In genomic region chr15:81814716-81815370, GRCm38 (mm10) we compare ENCODE assay signal across 14 mouse cellular contexts. TPM values are rescaled to one million over a fixed set of nuclear protein-coding genes. Genes with fewer than 3 reads are reported as not detected.
DNase-seq lines count a peak whose midpoint lies in the region; ATAC-seq lines count a peak whose summit lies in the region.
"Had no signal": no experiment of that assay in that cellular context is flagged by ENCODE, and none has a peak within 500 bp of the region (broad histone marks: within the 10 kb centered on the region; RNA-seq: fewer than 3 reads in every experiment).

No protein-coding gene starts in this region.

- peaks cover 29% of the 10 kb centered on the region for H3K4me1 ChIP-seq in forebrain, embryonic 16.5 days (replicated peaks; ENCODE audit: control insufficient read depth, insufficient read depth, low read length)

- no peaks in the 10 kb centered on the region for H3K9me3 ChIP-seq in forebrain, embryonic 16.5 days (ENCODE audit: control insufficient read depth, low read length)
- H3K9me3 ChIP-seq: hindbrain, embryonic 10.5 days; intestine, embryonic 15.5 days; liver, embryonic 15.5 days; midbrain, embryonic 12.5 days had no signal

- H3K36me3 ChIP-seq in forebrain, embryonic 16.5 days (ENCODE audit: control insufficient read depth, insufficient read depth): peaks cover 30% of the 10 kb centered on the region

- WGBS in forebrain, embryonic 16.5 days: 81% methylated on average over 12 of the region's 12 CpGs

- H3K27ac ChIP-seq in forebrain, embryonic 16.5 days (ENCODE audit: low read length): no peak overlapping the region
- H3K27ac ChIP-seq: hindbrain, embryonic 10.5 days; intestine, embryonic 15.5 days; liver, embryonic 15.5 days; midbrain, embryonic 12.5 days had no signal

- H3K4me3 ChIP-seq in forebrain, embryonic 16.5 days (replicated peaks; ENCODE audit: low read length): no peak overlapping the region
- H3K4me3 ChIP-seq: hindbrain, embryonic 10.5 days; intestine, embryonic 15.5 days; liver, embryonic 15.5 days; midbrain, embryonic 12.5 days; myocyte had no signal

- ATAC-seq in forebrain, embryonic 16.5 days: no peak
- ATAC-seq: intestine, embryonic 15.5 days had no signal

- no peaks in the 10 kb centered on the region for H3K27me3 ChIP-seq in forebrain, embryonic 16.5 days (replicated peaks; ENCODE audit: control insufficient read depth, insufficient read depth, low read length)
- H3K27me3 ChIP-seq: intestine, embryonic 15.5 days; liver, embryonic 15.5 days; midbrain, embryonic 12.5 days had no signal

- peak; percentile 49 for DNase-seq in cerebellum, adult 11 months
- no peak for DNase-seq in cerebellum, adult 8-10 months
- DNase-seq in kidney, adult 11 months: peak; percentile 35
- no peak for DNase-seq in kidney, adult 18-20 months
- peak; percentile 7 for DNase-seq in thymus, postnatal 4 days
- no peak for DNase-seq in thymus, postnatal 14 days
- DNase-seq in urinary bladder, postnatal 14 days (ENCODE audit: low spot score): no peak
- DNase-seq: adrenal gland, adult 8-10 months had no signal

- H3K9ac ChIP-seq in forebrain, embryonic 16.5 days (replicated peaks; ENCODE audit: low read depth, low read length): no peak overlapping the region
- H3K9ac ChIP-seq: intestine, embryonic 15.5 days; liver, embryonic 15.5 days; midbrain, embryonic 12.5 days had no signal

- H3K4me2 ChIP-seq in forebrain, embryonic 16.5 days (ENCODE audit: low read length): no peak overlapping the region
- H3K4me2 ChIP-seq: intestine, embryonic 15.5 days; liver, embryonic 15.5 days; midbrain, embryonic 12.5 days had no signal

RNA-seq across cellular contexts. Expression of gene Tef, which starts 12.6 kb away (rescaled TPM):
- polyA plus RNA-seq in forebrain, embryonic 16.5 days (2015; fragmentation: Nextera tagmentation; extraction: Ambion mirVana): 32.7 and 33.3 TPM in 2 replicates

RNA-seq across cellular contexts. Expression of gene Tob2, which starts 43.8 kb away (rescaled TPM):
- polyA plus RNA-seq in forebrain, embryonic 16.5 days (2015; fragmentation: Nextera tagmentation; extraction: Ambion mirVana): 19.4 and 23.8 TPM in 2 replicates

RNA-seq across cellular contexts. Expression of gene Phf5a, which starts 56.9 kb away (rescaled TPM):
- polyA plus RNA-seq in forebrain, embryonic 16.5 days (2015; fragmentation: Nextera tagmentation; extraction: Ambion mirVana): 130 and 132 TPM in 2 replicates

RNA-seq across cellular contexts. Expression of gene Aco2, which starts 57.3 kb away (rescaled TPM):
- 259 and 260 TPM in 2 replicates for polyA plus RNA-seq in forebrain, embryonic 16.5 days (2015; fragmentation: Nextera tagmentation; extraction: Ambion mirVana)

Comparison
In these comparisons a context has a peak if more than half of its experiments do, and no peak if none do; other contexts are left out.
1. DNase-seq: peak in cerebellum, adult 11 months (single experiment), kidney, adult 11 months (single experiment) and thymus, postnatal 4 days (single experiment); none in cerebellum, adult 8-10 months (single experiment), kidney, adult 18-20 months (single experiment), thymus, postnatal 14 days (single experiment) and urinary bladder, postnatal 14 days (single experiment).